Mouse (Mus musculus): ENCODE data around the gene Il31.
"Not testable (repeated sequence)": the region's sequence is repeated elsewhere in the genome, so short reads cannot be mapped to it uniquely, and the experiment has no call there.

Il31 gene

GRCm38 (mm10) chr5:123489112-123489785 is at the start of gene Il31, which contains the start of gene Lrrc43:
Gene Il31 (minus strand): TSS chr5:123489489.
Gene Lrrc43 (plus strand): TSS chr5:123489305.
- no peaks in the 10 kb centered on the region; the same call in 1 of the 2 replicates for H3K27me3 ChIP-seq (ENCODE audit: control insufficient read depth, insufficient read depth, low read length, poor library complexity, severe bottlenecking)
- DNase-seq (ENCODE audit: low read depth, low spot score): no peak
- no peaks in the 10 kb centered on the region for H3K36me3 ChIP-seq (ENCODE audit: control insufficient read depth, insufficient read depth, low read length, poor library complexity, severe bottlenecking)

DNA sequence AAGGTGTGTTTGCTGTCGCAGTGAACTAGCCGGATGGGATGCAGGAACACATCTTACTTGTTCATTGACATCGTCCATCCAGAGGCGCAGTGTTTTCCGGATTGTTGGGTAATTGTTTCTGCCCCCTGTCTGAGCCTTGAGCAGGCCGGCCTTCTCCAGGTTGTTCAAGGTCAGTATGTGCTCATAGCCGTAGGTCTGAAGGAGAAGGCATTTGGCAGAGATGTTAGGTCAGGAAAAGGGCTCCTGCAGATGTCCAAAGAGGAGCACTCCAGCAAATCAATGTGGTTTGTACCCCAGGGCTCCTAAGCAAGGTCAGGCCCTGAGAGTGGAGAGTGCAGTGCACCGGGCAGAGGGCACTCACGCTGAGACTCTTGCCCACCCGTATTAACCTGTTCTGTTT is 44.5 kb upstream of the Il31 start:
- DNase-seq (ENCODE audit: low read depth, low spot score): no peak
- H3K36me3 ChIP-seq (ENCODE audit: control insufficient read depth, insufficient read depth, low read length, poor library complexity, severe bottlenecking): peaks cover 27% of the 10 kb centered on the region
- no peaks in the 10 kb centered on the region for H3K27me3 ChIP-seq (ENCODE audit: control insufficient read depth, insufficient read depth, low read length, poor library complexity, severe bottlenecking)

- H3K36me3 ChIP-seq (ENCODE audit: control insufficient read depth, insufficient read depth, low read length, poor library complexity, severe bottlenecking): peaks cover 30% of the 10 kb centered on the region
- no peaks in the 10 kb centered on the region for H3K27me3 ChIP-seq (ENCODE audit: control insufficient read depth, insufficient read depth, low read length, poor library complexity, severe bottlenecking)
- no peak for DNase-seq (ENCODE audit: low read depth, low spot score)
Measured at GRCm38 (mm10) chr5:123530056-123530455, 40.8 kb upstream of the Il31 start.

- H3K27me3 ChIP-seq (ENCODE audit: control insufficient read depth, insufficient read depth, low read length, poor library complexity, severe bottlenecking): no peaks in the 10 kb centered on the region
- DNase-seq (ENCODE audit: low read depth, low spot score): no peak
- peaks cover 23% of the 10 kb centered on the region for H3K36me3 ChIP-seq (ENCODE audit: control insufficient read depth, insufficient read depth, low read length, poor library complexity, severe bottlenecking)
Measured at GRCm38 (mm10) chr5:123528641-123529040, 39.4 kb upstream of the Il31 start.

DNA sequence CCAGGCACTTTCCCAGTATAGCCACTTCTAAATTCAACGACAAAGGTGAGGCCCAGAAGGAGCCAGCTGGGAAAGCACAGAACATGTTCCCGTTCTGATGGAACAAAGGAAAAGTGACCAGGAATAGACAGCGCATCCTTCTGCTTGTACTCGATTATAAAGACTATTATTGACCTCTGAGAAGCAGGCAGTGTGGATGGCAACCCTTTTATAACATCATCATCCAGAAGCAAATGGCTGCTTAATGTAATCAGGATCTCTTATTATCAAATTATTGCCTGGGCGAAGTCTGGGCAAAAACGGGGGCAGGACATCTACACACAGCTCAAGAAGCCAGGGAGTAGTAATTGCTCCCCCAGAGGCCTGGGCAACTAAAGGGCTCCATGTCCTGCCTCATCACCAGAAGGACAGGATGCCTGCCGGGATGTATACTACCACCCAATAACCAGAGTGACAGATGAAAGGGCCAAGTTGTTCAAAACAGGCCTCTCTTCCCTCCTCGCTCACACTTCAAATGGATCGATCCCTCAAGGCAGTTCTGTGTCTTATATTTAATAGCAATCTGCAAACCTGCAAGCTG is 36.7 kb upstream of the Il31 start:
- H3K27me3 ChIP-seq (ENCODE audit: control insufficient read depth, insufficient read depth, low read length, poor library complexity, severe bottlenecking): no peaks in the 10 kb centered on the region
- H3K36me3 ChIP-seq (ENCODE audit: control insufficient read depth, insufficient read depth, low read length, poor library complexity, severe bottlenecking): peaks cover 7% of the 10 kb centered on the region
- no peak for DNase-seq (ENCODE audit: low read depth, low spot score)

DNA sequence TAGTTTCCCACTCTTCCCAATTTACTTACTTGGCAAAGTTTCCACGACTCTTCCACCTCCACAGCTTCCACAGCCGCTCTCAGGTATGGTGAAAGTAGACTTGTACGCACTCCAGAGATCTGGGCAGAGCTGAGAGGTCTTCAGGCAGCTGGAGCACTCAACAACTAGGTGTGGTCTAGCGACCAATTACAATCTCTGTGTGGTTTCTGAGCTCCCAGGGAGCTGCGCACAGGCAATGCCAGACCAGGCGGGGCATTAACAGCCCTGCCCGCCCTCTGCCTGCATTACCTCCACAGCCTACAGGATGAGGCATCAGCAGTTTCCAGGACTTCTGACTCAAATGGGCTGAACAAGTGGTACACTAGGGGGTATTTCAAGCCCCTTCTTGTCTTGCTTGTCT is 36.0 kb upstream of the Il31 start, which contains the start of gene Gm49027:
TSS of gene Gm49027 (minus strand) at position 208 of the 400 bp plus-strand sequence.
- peaks cover 4% of the 10 kb centered on the region for H3K36me3 ChIP-seq (ENCODE audit: control insufficient read depth, insufficient read depth, low read length, poor library complexity, severe bottlenecking)
- DNase-seq (ENCODE audit: low read depth, low spot score): no peak
- H3K27me3 ChIP-seq (ENCODE audit: control insufficient read depth, insufficient read depth, low read length, poor library complexity, severe bottlenecking): no peaks in the 10 kb centered on the region

DNA sequence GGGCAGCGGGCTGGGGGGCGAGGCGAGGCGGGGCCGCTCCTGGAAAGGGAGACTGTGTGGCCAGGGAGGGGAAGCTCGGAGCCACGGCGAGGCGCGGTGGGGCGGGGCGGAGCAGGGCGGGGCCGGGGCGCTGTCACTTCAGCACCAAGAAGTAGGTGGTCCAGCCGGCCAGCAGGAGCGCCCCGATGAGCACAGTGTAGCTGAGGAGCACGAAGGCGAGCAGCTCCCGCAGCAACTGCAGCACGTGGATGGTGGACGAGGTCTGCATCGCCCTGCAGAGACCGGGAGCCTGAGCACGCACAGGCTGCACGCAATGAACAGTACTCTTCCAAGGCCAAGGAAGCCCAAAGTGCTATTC is 35.1 kb upstream of the Il31 start:
- Histone ChIP-seq H3K27me3 (ENCODE audit: control insufficient read depth, insufficient read depth, low read length, poor library complexity, severe bottlenecking) (no peaks in the 10 kb centered on the region), H3K36me3 (ENCODE audit: control insufficient read depth, insufficient read depth, low read length, poor library complexity, severe bottlenecking) (peaks cover 4% of the 10 kb centered on the region)
- no peak for DNase-seq (ENCODE audit: low read depth, low spot score)

DNA sequence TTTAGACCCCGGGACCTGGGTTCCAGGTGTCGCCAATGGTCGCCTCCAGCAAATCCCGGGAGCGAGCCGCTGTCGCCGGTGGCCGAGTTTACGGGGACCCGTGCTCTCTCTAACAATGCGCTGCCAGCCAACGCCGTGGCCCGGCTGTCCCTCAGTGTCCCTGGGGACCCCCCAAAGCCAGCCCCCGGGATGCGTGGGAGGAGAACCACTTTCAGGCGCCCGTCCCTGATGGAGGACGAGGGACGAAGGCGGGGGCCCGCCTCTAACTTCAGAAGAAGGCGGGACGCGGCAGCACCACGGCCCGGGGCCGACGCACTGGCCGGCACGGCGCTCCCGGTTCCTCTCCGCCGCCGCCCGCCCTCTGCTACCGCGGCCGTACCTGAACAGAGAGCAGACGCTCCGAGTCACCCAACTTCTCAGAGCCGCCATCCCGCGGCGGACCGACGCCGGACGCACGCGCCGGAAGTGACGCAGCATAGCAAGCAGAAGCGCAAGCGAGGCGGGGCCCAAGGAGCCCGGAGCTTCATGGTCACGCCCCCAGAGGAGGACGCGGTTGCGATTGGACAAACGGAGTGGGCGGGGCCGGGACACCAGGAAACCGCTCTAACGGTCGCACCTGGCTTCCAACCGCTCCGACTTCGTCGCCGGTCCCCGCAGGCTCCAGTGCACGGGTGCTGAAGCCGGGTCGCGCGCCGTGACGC is 34.6 kb upstream of the Il31 start, which contains the start of gene Diablo:
TSS of gene Diablo (minus strand) at position 485 of the 701 bp plus-strand sequence.
- DNase-seq (ENCODE audit: low read depth, low spot score): peak; percentile 99
- Histone ChIP-seq H3K36me3 (ENCODE audit: control insufficient read depth, insufficient read depth, low read length, poor library complexity, severe bottlenecking) (peaks cover 4% of the 10 kb centered on the region), H3K27me3 (ENCODE audit: control insufficient read depth, insufficient read depth, low read length, poor library complexity, severe bottlenecking) (no peaks in the 10 kb centered on the region)

DNA sequence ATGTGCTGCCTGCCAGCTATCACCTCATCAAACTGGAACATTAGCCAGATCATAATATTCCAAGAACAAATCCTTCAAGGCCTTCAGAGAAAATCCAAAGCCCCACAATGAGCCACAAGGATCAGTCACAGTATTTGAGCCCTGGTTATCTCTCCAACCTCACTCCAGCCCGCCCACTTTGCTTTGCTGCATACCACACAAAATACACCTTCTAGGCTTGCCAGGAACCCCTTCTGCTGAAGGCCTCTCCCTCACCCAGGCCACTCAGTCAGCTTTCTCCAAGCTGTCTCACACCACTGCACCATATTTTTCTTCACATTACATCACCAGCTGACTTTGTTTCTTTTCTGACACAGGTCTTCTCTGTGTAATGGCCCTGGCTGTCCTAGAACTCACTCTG is 32.9 kb upstream of the Il31 start:
- no peak for DNase-seq (ENCODE audit: low read depth, low spot score)
- Histone ChIP-seq H3K36me3 (ENCODE audit: control insufficient read depth, insufficient read depth, low read length, poor library complexity, severe bottlenecking) (no peaks in the 10 kb centered on the region), H3K27me3 (ENCODE audit: control insufficient read depth, insufficient read depth, low read length, poor library complexity, severe bottlenecking) (no peaks in the 10 kb centered on the region)

DNA sequence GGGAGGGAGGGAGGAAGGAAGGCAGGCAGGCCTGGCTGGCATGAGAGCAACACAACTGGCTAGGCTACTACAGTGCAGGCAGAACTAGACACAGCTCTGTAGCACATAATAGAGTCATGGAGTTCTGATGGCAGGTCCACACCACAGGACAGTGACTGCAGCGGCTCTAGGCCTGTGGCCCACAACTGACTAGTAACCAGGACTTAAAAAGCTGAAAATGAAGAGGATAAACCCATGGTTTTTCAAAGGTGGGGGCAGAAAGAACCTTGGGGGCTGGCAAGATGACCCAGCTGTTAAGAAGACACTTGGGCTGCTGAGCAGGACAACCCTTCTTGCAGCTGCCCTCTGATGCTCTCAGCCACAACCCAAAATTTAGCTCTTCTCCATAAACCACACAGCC is 32.3 kb upstream of the Il31 start:
- no peaks in the 10 kb centered on the region for H3K27me3 ChIP-seq (ENCODE audit: control insufficient read depth, insufficient read depth, low read length, poor library complexity, severe bottlenecking)
- DNase-seq (ENCODE audit: low read depth, low spot score): no peak
- H3K36me3 ChIP-seq (ENCODE audit: control insufficient read depth, insufficient read depth, low read length, poor library complexity, severe bottlenecking): no peaks in the 10 kb centered on the region

DNA sequence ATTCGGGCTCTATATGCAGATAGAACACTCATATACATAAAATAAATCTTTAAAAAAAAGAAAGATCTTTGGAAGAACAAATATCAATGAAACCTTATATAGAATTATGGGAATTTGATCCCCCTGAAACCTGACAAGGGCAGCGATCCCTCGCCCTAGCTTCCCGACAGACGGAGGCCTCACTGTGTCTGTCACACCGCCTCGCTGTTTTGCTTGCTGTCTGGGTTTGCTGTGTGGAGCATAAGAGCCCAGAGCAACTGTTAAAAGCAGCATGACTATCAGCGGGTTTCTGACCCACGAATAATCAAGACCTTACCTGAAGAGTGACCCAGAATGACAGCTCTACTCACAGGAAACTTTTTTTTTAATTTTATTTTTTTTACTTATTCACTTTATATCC is 31.4 kb upstream of the Il31 start:
- no peak for DNase-seq (ENCODE audit: low read depth, low spot score)
- Histone ChIP-seq H3K36me3 (ENCODE audit: control insufficient read depth, insufficient read depth, low read length, poor library complexity, severe bottlenecking) (no peaks in the 10 kb centered on the region), H3K27me3 (ENCODE audit: control insufficient read depth, insufficient read depth, low read length, poor library complexity, severe bottlenecking) (no peaks in the 10 kb centered on the region)

- DNase-seq (ENCODE audit: low read depth, low spot score): no peak
Measured at GRCm38 (mm10) chr5:123514871-123515270, 25.6 kb upstream of the Il31 start.

GRCm38 (mm10) chr5:123512102-123512501 is 22.8 kb upstream of the Il31 start:
- no peaks in the 10 kb centered on the region for H3K27me3 ChIP-seq (ENCODE audit: control insufficient read depth, insufficient read depth, low read length, poor library complexity, severe bottlenecking)
- no peak for DNase-seq (ENCODE audit: low read depth, low spot score)
- no peaks in the 10 kb centered on the region; the same call in 1 of the 2 replicates for H3K36me3 ChIP-seq (ENCODE audit: control insufficient read depth, insufficient read depth, low read length, poor library complexity, severe bottlenecking)

More at GRCm38 (mm10) chr5:123514871-123515270, 25.6 kb upstream of the Il31 start:
- no peaks in the 10 kb centered on the region; the same call in 1 of the 2 replicates for H3K36me3 ChIP-seq (ENCODE audit: control insufficient read depth, insufficient read depth, low read length, poor library complexity, severe bottlenecking)
- H3K27me3 ChIP-seq (ENCODE audit: control insufficient read depth, insufficient read depth, low read length, poor library complexity, severe bottlenecking): no peaks in the 10 kb centered on the region

GRCm38 (mm10) chr5:123511426-123511825 is 22.1 kb upstream of the Il31 start:
- H3K36me3 ChIP-seq (ENCODE audit: control insufficient read depth, insufficient read depth, low read length, poor library complexity, severe bottlenecking); H3K27me3 ChIP-seq (ENCODE audit: control insufficient read depth, insufficient read depth, low read length, poor library complexity, severe bottlenecking); DNase-seq (ENCODE audit: low read depth, low spot score): not testable (repeated sequence)

DNA sequence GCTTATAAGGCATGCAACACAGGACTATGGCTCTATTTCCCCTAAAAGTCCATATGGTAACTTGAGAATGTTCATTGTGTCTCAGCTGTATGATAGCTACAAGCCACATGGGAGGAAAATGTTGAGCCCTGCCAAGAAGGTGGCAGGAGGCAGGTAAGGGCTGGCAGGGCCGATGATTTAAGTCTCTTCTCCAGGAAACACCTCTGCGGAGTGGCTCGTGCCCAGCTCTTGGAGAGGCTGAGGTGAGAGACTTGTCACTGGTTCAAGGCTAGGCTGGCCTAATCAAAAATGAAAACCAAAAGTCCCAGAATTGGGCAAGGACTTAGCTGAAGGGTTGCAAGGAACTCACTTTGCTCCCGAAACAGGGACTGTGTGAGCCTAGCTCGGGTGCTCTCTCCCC is 20.9 kb upstream of the Il31 start, which contains the start of gene B3gnt4:
TSS of gene B3gnt4 (plus strand) at position 301 of the 400 bp plus-strand sequence.
- no peaks in the 10 kb centered on the region for H3K27me3 ChIP-seq (ENCODE audit: control insufficient read depth, insufficient read depth, low read length, poor library complexity, severe bottlenecking)
- DNase-seq (ENCODE audit: low read depth, low spot score): no peak
- no peaks in the 10 kb centered on the region; the same call in 1 of the 2 replicates for H3K36me3 ChIP-seq (ENCODE audit: control insufficient read depth, insufficient read depth, low read length, poor library complexity, severe bottlenecking)

Measured in splenic B cell, adult 2 months (primary cell).